Mouse (Mus musculus) intestine, postnatal 0 days (tissue): ENCODE measurements around the gene Map2k2. TPM values are rescaled to one million over a fixed set of nuclear protein-coding genes. Genes with fewer than 3 reads are reported as not detected.
"Not testable (repeated sequence)": the region's sequence is repeated elsewhere in the genome, so short reads cannot be mapped to it uniquely, and the experiment has no call there.

Source experiments
- ATAC-seq: fragments of 200-750 bp; cut with Nextera tagmentation; 2 replicates; pipeline ENCODE4 v1.8.0; 2017; ENCODE audit warnings: mild to moderate bottlenecking, moderate TSS enrichment, moderate library complexity
- H3K27ac ChIP-seq: fragments of 300-500 bp; sonication (generic); 2 replicates; pipeline ENCODE4 v1.5.1; 2014; ENCODE audit warnings: mild to moderate bottlenecking, low read depth, low read length, moderate library complexity
- H3K27me3 ChIP-seq: fragments of 300-500 bp; sonication (generic); replicated peaks from 2 replicates; pipeline ENCODE4 v1.6.1; 2014; ENCODE audit warnings: low read length, mixed read lengths; ENCODE audit not compliant: control insufficient read depth, insufficient read depth
- H3K36me3 ChIP-seq: fragments of 300-500 bp; sonication (generic); 2 replicates; pipeline ENCODE4 v1.6.1; 2014; ENCODE audit warnings: mild to moderate bottlenecking, moderate library complexity; ENCODE audit not compliant: control insufficient read depth, insufficient read depth
- H3K4me1 ChIP-seq: fragments of 300-500 bp; sonication (generic); replicated peaks from 2 replicates; pipeline ENCODE4 v1.6.1; 2014; ENCODE audit warnings: antibody characterized with exemption, low read length, mixed read lengths; ENCODE audit not compliant: control insufficient read depth, insufficient read depth
- H3K4me2 ChIP-seq: fragments of 300-500 bp; sonication (generic); replicated peaks from 2 replicates; pipeline ENCODE4 v1.6.1; 2014; ENCODE audit warnings: low read depth, mild to moderate bottlenecking, moderate library complexity
- H3K4me3 ChIP-seq: fragments of 300-500 bp; sonication (generic); 2 replicates; pipeline ENCODE4 v1.5.1; 2014; ENCODE audit warnings: low read depth, low read length
- H3K9ac ChIP-seq: fragments of 300-500 bp; sonication (generic); 2 replicates; pipeline ENCODE4 v1.6.1; 2014; ENCODE audit warnings: mild to moderate bottlenecking, low read depth, low read length
- H3K9me3 ChIP-seq: fragments of 300-500 bp; sonication (generic); 2 replicates; pipeline ENCODE4 v1.6.1; 2016; ENCODE audit warnings: mixed run types; ENCODE audit not compliant: control insufficient read depth
- CTCF ChIP-seq: sonication (generic); IDR thresholded peaks from 2 replicates; pipeline ENCODE4 v1.5.1; 2016; ENCODE audit warnings: low read depth, mild to moderate bottlenecking, control low read depth, antibody characterized with exemption, moderate library complexity
- WGBS: fragments of 180-500 bp; shearing (Covaris S2); extraction: QIAGEN DNeasy Blood & Tissue Kit; methylation state at CpG from one replicate; pipeline ENCODE4 v1.1.7; 2014; 5-methylcytosine and 5-hydroxymethylcytosine counted together
- microRNA-seq: library from miRNA; unstranded; fragments of <30 nt; microRNA quantifications from one replicate; pipeline ENCODE4, GENCODE M21; 2016
- polyA plus RNA-seq: library from polyadenylated mRNA; unstranded; fragments of >200 nt; fragmentation: Nextera tagmentation; extraction: Ambion mirVana; gene quantifications from 2 replicates; pipeline ENCODE4 v1.2.1, GENCODE M21; 2015

Gene Map2k2
- polyA plus RNA-seq, 1 experiment from 2014 or later = 258 TPM

DNA sequence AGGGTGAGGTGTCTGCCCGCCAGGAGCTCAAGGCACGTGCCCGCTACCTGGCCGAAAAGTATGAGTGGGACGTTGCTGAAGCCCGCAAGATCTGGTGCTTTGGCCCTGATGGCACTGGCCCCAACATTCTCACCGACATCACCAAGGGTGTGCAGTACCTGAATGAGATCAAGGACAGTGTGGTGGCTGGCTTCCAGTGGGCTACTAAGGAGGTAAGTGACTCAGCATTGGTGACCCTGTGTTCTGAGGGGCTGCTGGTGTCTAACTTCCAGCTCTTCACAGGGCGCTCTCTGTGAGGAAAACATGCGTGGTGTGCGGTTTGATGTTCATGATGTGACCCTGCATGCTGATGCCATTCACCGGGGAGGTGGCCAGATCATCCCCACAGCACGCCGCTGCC lies 75.2 kb downstream of the Map2k2 start:
- H3K27me3 ChIP-seq = no peaks in the 10 kb centered on the region
- H3K9ac ChIP-seq = no peak overlapping the region
- no peak for TF ChIP-seq CTCF
- ATAC-seq = no peak
- no peak overlapping the region for H3K4me3 ChIP-seq
- H3K36me3 ChIP-seq = peaks cover 64% of the 10 kb centered on the region
- no peak overlapping the region for H3K4me2 ChIP-seq
- WGBS = 92% methylated on average over 13 of the region's 13 CpGs
- H3K9me3 ChIP-seq = no peaks in the 10 kb centered on the region
- H3K27ac ChIP-seq = no peak overlapping the region
- no peaks in the 10 kb centered on the region for H3K4me1 ChIP-seq

DNA sequence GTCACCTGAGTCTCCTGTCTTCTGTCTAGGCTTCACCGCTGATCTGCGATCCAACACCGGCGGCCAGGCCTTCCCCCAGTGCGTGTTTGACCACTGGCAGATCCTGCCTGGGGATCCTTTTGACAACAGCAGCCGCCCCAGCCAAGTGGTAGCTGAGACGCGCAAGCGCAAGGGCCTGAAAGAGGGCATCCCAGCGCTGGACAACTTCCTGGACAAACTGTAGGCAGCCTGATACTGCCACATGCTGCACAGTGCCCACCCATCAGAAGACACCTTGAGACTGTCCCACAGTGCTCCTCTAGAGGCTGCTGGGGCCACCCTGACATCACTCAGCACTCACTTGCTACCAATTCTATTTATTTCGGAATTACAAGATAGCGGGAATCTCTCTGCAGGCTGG lies 76.1 kb downstream of the Map2k2 start:
- H3K9ac ChIP-seq, H3K9me3 ChIP-seq, ATAC-seq, H3K27me3 ChIP-seq, H3K27ac ChIP-seq, H3K4me2 ChIP-seq, H3K4me3 ChIP-seq, H3K4me1 ChIP-seq: not testable (repeated sequence)
- peaks cover 71% of the 10 kb centered on the region for H3K36me3 ChIP-seq
- 83% methylated on average over 12 of the region's 12 CpGs for WGBS

GRCm38 (mm10) chr10:81182336-81183333 lies 76.9 kb downstream of the Map2k2 start, which contains the start of gene Dapk3:
Gene Dapk3 (plus strand): TSS chr10:81183005.
- peak within 1 kb of the TSS; percentile 62 for H3K9ac ChIP-seq
- WGBS = 4% methylated on average over 53 of the region's 53 CpGs
- H3K27ac ChIP-seq = peak within 1 kb of the TSS; percentile 86
- H3K4me3 ChIP-seq = peak within 1 kb of the TSS; percentile 65
- peak within 1 kb of the TSS; percentile 72 for H3K4me2 ChIP-seq
- H3K4me1 ChIP-seq = no peaks in the 10 kb centered on the region
- no peaks in the 10 kb centered on the region for H3K9me3 ChIP-seq
- no peaks in the 10 kb centered on the region for H3K27me3 ChIP-seq
- peak; percentile 21; the same call in 1 of the 2 replicates for TF ChIP-seq CTCF
- ATAC-seq = peak; percentile 93
- H3K36me3 ChIP-seq = peaks cover 76% of the 10 kb centered on the region

Small RNA genes lying within 50 kb of the gene (microRNA-seq; reads per million reads assigned to microRNA genes)
- gene Mir5615-1 (not detected), gene Mir5615-2 (not detected)

Other genes with a start within 250 kb of the Map2k2 start
- gene Tmprss9, start 234.1 kb upstream of the Map2k2 start, polyA plus RNA-seq = not detected in 2 replicates
- 358 and 367 TPM in 2 replicates for gene Timm13, start 204.9 kb upstream of the Map2k2 start, polyA plus RNA-seq
- 12.5 and 12.9 TPM in 2 replicates for gene Lmnb2, start 187.7 kb upstream of the Map2k2 start, polyA plus RNA-seq
- gene Gadd45b, start 175.8 kb upstream of the Map2k2 start, polyA plus RNA-seq = 19.9 and 20.1 TPM in 2 replicates
- 0.81 and 1.2 TPM in 2 replicates for gene Gng7, start 91.0 kb upstream of the Map2k2 start, polyA plus RNA-seq
- gene Diras1, start 80.3 kb upstream of the Map2k2 start, polyA plus RNA-seq = 0.43 and 0.91 TPM in 2 replicates
- gene Slc39a3, start 68.5 kb upstream of the Map2k2 start, polyA plus RNA-seq = 10.5 and 11.1 TPM in 2 replicates
- 119 and 124 TPM in 2 replicates for gene Sgta, start 45.7 kb upstream of the Map2k2 start, polyA plus RNA-seq
- 11.6 and 12.0 TPM in 2 replicates for gene Thop1, start 35.9 kb upstream of the Map2k2 start, polyA plus RNA-seq
- gene Creb3l3, start 7.0 kb upstream of the Map2k2 start, polyA plus RNA-seq = 385 and 396 TPM in 2 replicates
- 54.1 and 67.6 TPM in 2 replicates for gene Zbtb7a, start 29.3 kb downstream of the Map2k2 start, polyA plus RNA-seq
- 32.8 and 36.5 TPM in 2 replicates for gene Pias4, start 62.0 kb downstream of the Map2k2 start, polyA plus RNA-seq
- gene Eef2, start 70.7 kb downstream of the Map2k2 start, polyA plus RNA-seq = 286 and 316 TPM in 2 replicates
- gene Dapk3, start 77.1 kb downstream of the Map2k2 start, polyA plus RNA-seq = 50.5 and 53.4 TPM in 2 replicates
- 0.12 TPM in 2 replicates for gene 4930442H23Rik, start 77.9 kb downstream of the Map2k2 start, polyA plus RNA-seq
- 0.08 and 0.10 TPM in 2 replicates for gene Nmrk2, start 96.1 kb downstream of the Map2k2 start, polyA plus RNA-seq
- gene Atcay, start 124.9 kb downstream of the Map2k2 start, polyA plus RNA-seq = 0.90 and 1.1 TPM in 2 replicates
- 3.2 and 3.4 TPM in 2 replicates for gene Zfr2, start 127.2 kb downstream of the Map2k2 start, polyA plus RNA-seq
- 0.66 and 1.2 TPM in 2 replicates for gene Matk, start 147.0 kb downstream of the Map2k2 start, polyA plus RNA-seq
- 268 and 287 TPM in 2 replicates for gene Mrpl54, start 161.0 kb downstream of the Map2k2 start, polyA plus RNA-seq
- 75.2 and 75.4 TPM in 2 replicates for gene Apba3, start 161.0 kb downstream of the Map2k2 start, polyA plus RNA-seq
- gene Tjp3, start 185.7 kb downstream of the Map2k2 start, polyA plus RNA-seq = 43.2 and 43.4 TPM in 2 replicates
- gene Pip5k1c, start 187.0 kb downstream of the Map2k2 start, polyA plus RNA-seq = 27.2 and 27.6 TPM in 2 replicates
- 14.7 and 15.0 TPM in 2 replicates for gene Cactin, start 215.2 kb downstream of the Map2k2 start, polyA plus RNA-seq
- gene Tbxa2r, start 222.8 kb downstream of the Map2k2 start, polyA plus RNA-seq = 9.8 and 10.7 TPM in 2 replicates
- gene Gipc3, start 237.4 kb downstream of the Map2k2 start, polyA plus RNA-seq = 0.04 and 0.08 TPM in 2 replicates
- 99.8 and 111 TPM in 2 replicates for gene Hmg20b, start 244.6 kb downstream of the Map2k2 start, polyA plus RNA-seq